In the genomic region with DNA sequence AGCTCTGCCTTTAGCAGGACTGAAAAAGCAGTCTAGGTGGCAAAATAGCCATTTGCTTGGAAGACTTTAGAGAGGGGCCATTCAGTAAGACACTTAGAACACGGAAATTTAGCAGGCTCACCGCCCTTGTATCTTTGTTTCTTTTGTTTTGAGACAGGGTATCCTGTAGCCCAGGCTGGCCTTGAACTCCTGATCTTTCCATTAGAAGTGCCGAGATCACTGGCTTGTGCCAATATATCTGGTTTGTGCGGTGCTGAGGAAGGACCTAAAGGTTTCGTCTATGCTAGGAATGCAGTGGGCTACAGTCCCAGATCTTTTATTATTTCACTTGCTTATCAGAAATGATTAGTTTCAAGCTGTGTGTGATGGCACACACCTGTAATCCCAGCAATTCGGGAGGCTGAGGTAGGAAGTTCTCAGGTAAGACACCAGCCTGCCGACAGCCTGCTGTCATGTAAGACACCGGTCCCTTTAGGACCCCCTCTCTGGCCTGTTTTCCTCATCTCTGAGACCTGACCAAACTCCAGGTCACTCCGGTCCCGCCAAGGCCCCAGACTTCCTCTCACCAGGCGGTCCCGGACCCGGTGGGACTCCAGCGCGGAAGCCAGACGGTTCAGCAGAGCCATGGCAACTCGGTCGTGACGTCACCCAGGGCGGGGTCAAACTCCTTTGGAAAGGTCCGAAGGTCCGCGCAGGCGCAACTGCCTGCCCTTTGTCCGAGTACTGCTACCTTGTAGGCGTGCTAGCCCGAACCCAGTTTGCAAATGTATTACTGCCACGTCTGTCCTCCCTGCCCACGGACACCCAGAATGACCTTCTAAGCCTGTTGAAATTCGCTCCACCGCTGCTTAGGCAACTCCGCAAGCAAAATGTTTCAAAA, we compare ENCODE assay signal across 8 mouse cellular contexts. TPM values are rescaled to one million over a fixed set of nuclear protein-coding genes. Genes with fewer than 3 reads are reported as not detected.
DNase-seq lines count a peak whose midpoint lies in the region; ATAC-seq and TF ChIP-seq lines count a peak whose summit lies in the region.

A gene (minus strand): TSS at position 675 of the 880 bp plus-strand sequence.

- H3K27ac ChIP-seq in ES-Bruce4 (ENCODE audit: insufficient read depth, low read length), result no peak within 1 kb of the TSS
- peak within 1 kb of the TSS; percentile 57; the same call in 1 of the 2 replicates for H3K27ac ChIP-seq in forebrain, embryonic 13.5 days
- peak within 1 kb of the TSS; percentile 88 for H3K27ac ChIP-seq in liver, postnatal 0 days (ENCODE audit: low read depth)
- H3K27ac ChIP-seq in neural tube, embryonic 14.5 days (ENCODE audit: low read depth, low read length), result peak within 1 kb of the TSS; percentile 82

- TF ChIP-seq EP300 in ES-Bruce4 (IDR thresholded peaks at IDR 0.05; ENCODE audit: insufficient read depth, low read depth, low read length), result 0 out of 2 replicates have a peak, but pooled peaks have one; percentile 37
- peak; percentile 66 for TF ChIP-seq EP300 in liver, postnatal 0 days (IDR thresholded peaks at IDR 0.05; ENCODE audit: low read depth)

- no peaks in the 10 kb centered on the region for H3K36me3 ChIP-seq in ES-Bruce4 (ENCODE audit: control insufficient read depth, insufficient read depth, low read length, poor library complexity, severe bottlenecking)
- no peaks in the 10 kb centered on the region for H3K36me3 ChIP-seq in forebrain, embryonic 13.5 days (ENCODE audit: poor library complexity, severe bottlenecking)
- H3K36me3 ChIP-seq in liver, postnatal 0 days (replicated peaks; ENCODE audit: insufficient read depth, low read length), result no peaks in the 10 kb centered on the region
- H3K36me3 ChIP-seq in neural tube, embryonic 14.5 days (ENCODE audit: control insufficient read depth, insufficient read depth, low read length), result no peaks in the 10 kb centered on the region

- H3K4me1 ChIP-seq in ES-Bruce4 (ENCODE audit: control insufficient read depth, insufficient read depth, low read length), result no peaks in the 10 kb centered on the region
- peaks cover 12% of the 10 kb centered on the region for H3K4me1 ChIP-seq in forebrain, embryonic 13.5 days
- H3K4me1 ChIP-seq in liver, postnatal 0 days (ENCODE audit: insufficient read depth), result peaks cover 6% of the 10 kb centered on the region; the same call in 1 of the 2 replicates
- no peaks in the 10 kb centered on the region for H3K4me1 ChIP-seq in neural tube, embryonic 14.5 days (ENCODE audit: control insufficient read depth, insufficient read depth, low read length)

- ATAC-seq in cerebellum, adult (ENCODE audit: insufficient number of reproducible peaks, low FRiP score, low TSS enrichment), result peak; percentile 92
- peak; percentile 92 for ATAC-seq in forebrain, embryonic 13.5 days
- peak; percentile 94 for ATAC-seq in liver, postnatal 0 days
- peak; percentile 93 for ATAC-seq in neural tube, embryonic 14.5 days (ENCODE audit: low read depth)

- TF ChIP-seq CTCF in ES-Bruce4 (IDR thresholded peaks at IDR 0.05; ENCODE audit: low read depth, low read length), result no peak
- no peak for TF ChIP-seq CTCF in liver, postnatal 0 days (IDR thresholded peaks at IDR 0.05; ENCODE audit: low read depth)

- peak within 1 kb of the TSS; percentile 62 for H3K4me2 ChIP-seq in forebrain, embryonic 13.5 days
- H3K4me2 ChIP-seq in liver, postnatal 0 days (ENCODE audit: low read depth, low read length), result peak within 1 kb of the TSS; percentile 78
- peak within 1 kb of the TSS; percentile 64 for H3K4me2 ChIP-seq in neural tube, embryonic 14.5 days (ENCODE audit: low read depth, low read length)

- intact Hi-C loops in heart, postnatal 10 days (cut with DNase I), result loop anchor here (1.0 kb wide), 1 partner anchor 49 kb away; no protein-coding TSS in a partner anchor

- WGBS in forebrain, embryonic 13.5 days, result 9% methylated on average over 32 of the region's 32 CpGs
- 3% methylated on average over 32 of the region's 32 CpGs for WGBS in large intestine, adult 2 months
- WGBS in liver, postnatal 0 days (ENCODE audit: insufficient replicate concordance), result 4% methylated on average over 32 of the region's 32 CpGs
- 9% methylated on average over 32 of the region's 32 CpGs for WGBS in neural tube, embryonic 14.5 days

- H3K27me3 ChIP-seq in ES-Bruce4 (ENCODE audit: control insufficient read depth, insufficient read depth, low read length, poor library complexity, severe bottlenecking), result no peaks in the 10 kb centered on the region
- no peaks in the 10 kb centered on the region for H3K27me3 ChIP-seq in forebrain, embryonic 13.5 days
- H3K27me3 ChIP-seq in liver, postnatal 0 days (ENCODE audit: insufficient read depth, low read length), result no peaks in the 10 kb centered on the region
- no peaks in the 10 kb centered on the region for H3K27me3 ChIP-seq in neural tube, embryonic 14.5 days (ENCODE audit: control insufficient read depth, insufficient read depth, low read length)

- no peaks in the 10 kb centered on the region for H3K9me3 ChIP-seq in ES-Bruce4 (replicated peaks; ENCODE audit: control insufficient read depth, insufficient read depth, low read length, poor library complexity, severe bottlenecking)
- no peaks in the 10 kb centered on the region for H3K9me3 ChIP-seq in forebrain, embryonic 13.5 days (replicated peaks)
- no peaks in the 10 kb centered on the region for H3K9me3 ChIP-seq in liver, postnatal 0 days (ENCODE audit: low read length)
- no peaks in the 10 kb centered on the region for H3K9me3 ChIP-seq in neural tube, embryonic 14.5 days (ENCODE audit: control insufficient read depth, low read length)

- H3K9ac ChIP-seq in ES-Bruce4 (ENCODE audit: low read depth, poor library complexity, severe bottlenecking), result peak within 1 kb of the TSS; percentile 69
- peak within 1 kb of the TSS; percentile 55 for H3K9ac ChIP-seq in forebrain, embryonic 13.5 days
- peak within 1 kb of the TSS; percentile 71 for H3K9ac ChIP-seq in liver, postnatal 0 days (replicated peaks)
- peak within 1 kb of the TSS; percentile 53 for H3K9ac ChIP-seq in neural tube, embryonic 14.5 days (replicated peaks; ENCODE audit: low read depth, low read length)

- peak; percentile 82 for TF ChIP-seq POLR2A in ES-Bruce4 (IDR thresholded peaks at IDR 0.05; ENCODE audit: insufficient read depth, low read length)

- H3K4me3 ChIP-seq in ES-Bruce4 (ENCODE audit: low read depth, low read length), result peak within 1 kb of the TSS; percentile 75
- peak within 1 kb of the TSS; percentile 41 for H3K4me3 ChIP-seq in forebrain, embryonic 13.5 days
- H3K4me3 ChIP-seq in liver, postnatal 0 days (ENCODE audit: low read depth, low read length), result peak within 1 kb of the TSS; percentile 53
- H3K4me3 ChIP-seq in neural tube, embryonic 14.5 days (ENCODE audit: low read depth, low read length), result peak within 1 kb of the TSS; percentile 38

- peak; percentile 98 to 99 for DNase-seq in heart, postnatal 10 days
- peak; percentile 98 for DNase-seq in large intestine, adult 2 months (ENCODE audit: low read depth, low spot score)
- DNase-seq in liver, postnatal 0 days, result peak; percentile 98
- peak; percentile 99 for DNase-seq in testis, postnatal 10 days (ENCODE audit: low spot score)

RNA-seq across cellular contexts. Expression of the gene that starts here (rescaled TPM):
- polyA plus RNA-seq in ES-Bruce4 (2011; ENCODE audit: insufficient read depth, insufficient read length, low read depth, missing spikeins), result 4.6 and 6.7 TPM in 2 replicates
- polyA plus RNA-seq in forebrain, embryonic 13.5 days (2015; fragmentation: Nextera tagmentation; extraction: Ambion mirVana), result 3.9 and 4.8 TPM in 2 replicates
- total RNA-seq in heart, postnatal 10 days (2021), result 1 to 10 TPM; 4.4 to 5.5 TPM
- polyA plus RNA-seq in large intestine, adult 2 months (2012; rRNA removed), result 13.2 and 13.6 TPM in 2 replicates
- polyA plus RNA-seq in liver, postnatal 0 days (2015; fragmentation: Nextera tagmentation; extraction: Ambion mirVana), result 14.8 and 14.9 TPM in 2 replicates
- polyA plus RNA-seq in neural tube, embryonic 14.5 days (2014; fragmentation: Nextera tagmentation; extraction: Ambion mirVana), result 2.6 TPM in 2 replicates
